Mouse (Mus musculus) MEL-GATA-1-ER (cell line): Measurements from ENCODE around the gene Rnf168.

ENCODE experiments used
- DNase-seq: peaks from one replicate; pipeline ENCODE4 v3.0.0-alpha.2; 2012; ENCODE audit warnings: low read depth; ENCODE audit errors: extremely low read depth

Rnf168 gene

DNA sequence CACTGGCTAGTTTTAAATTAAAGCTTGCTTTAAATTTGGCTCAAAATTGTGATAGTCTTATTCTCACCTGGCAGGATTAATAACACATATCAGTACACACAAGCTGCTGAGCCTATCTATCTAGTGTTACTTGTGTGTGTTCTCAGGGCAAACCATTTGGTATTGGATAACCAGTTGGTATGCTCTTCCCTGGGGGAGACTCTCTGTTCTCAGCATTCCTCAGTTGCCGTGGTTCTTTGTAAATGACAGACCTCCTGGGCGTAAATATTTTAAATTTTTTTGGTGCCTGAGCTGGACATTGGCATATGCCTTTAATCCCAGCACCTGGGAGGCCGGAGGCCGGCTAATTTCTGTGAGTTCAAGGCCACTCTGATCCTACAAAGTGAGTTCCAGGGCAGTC, 35.6 kb downstream of the Rnf168 start:
- DNase-seq, result no peak

DNA sequence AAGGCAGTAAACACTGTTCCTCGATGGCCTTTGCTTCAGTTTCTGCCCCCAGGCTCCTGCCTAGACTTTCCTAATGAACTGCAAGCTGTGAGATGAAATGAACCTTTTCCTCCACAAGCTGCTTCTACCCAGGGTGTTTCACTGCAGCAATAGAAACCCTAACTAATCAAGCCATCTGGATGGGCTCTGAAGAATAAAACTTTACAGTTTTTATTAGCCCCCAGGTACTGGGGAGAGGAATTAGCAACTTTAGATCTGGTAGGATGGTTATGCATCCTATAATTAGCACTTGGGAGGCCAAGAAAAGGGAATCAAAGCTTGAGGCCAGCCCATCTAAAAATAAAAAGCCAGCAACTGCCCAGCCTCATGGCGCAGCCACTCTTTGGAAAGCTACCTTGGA, 39.3 kb downstream of the Rnf168 start:
- no peak for DNase-seq

- no peak for DNase-seq
Measured at GRCm38 (mm10) chr16:32323953-32324352, 46.7 kb downstream of the Rnf168 start.

DNA sequence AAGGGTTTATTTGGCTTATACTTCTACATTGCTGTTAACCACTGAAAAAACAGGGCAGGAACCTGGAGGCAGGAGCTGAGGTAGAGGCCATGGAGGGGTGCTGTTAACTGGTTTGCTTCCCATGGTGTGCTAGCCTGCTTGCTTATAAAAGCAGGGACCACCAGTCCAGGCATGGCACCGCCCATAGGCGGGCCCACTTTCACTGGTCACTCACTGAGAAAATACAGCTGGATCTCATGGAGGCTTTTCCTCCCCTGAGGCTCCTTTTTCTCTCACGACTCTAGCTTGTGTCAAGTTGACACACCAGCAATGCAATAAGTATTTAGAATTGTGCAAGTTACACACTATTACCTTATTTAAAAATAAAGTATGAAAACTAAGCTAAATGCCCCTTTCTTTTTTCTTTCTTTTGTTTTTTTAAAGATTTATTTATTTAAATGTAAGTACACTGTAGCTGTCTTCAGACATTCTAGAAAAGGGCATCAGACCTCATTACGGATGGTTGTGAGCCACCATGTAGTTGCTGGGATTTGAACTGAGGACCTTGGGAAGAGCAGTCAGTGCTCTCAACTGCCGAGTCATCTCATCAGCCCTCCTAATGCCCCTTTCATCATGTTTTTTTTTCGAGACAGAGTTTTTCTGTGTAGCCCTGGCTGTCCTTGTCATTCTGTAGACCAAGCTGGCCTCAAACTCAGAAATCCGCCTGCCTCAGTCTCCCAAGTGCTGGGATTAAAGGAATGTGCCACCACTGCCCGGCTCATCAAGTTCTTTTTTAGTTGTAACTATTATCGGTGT, 53.8 kb downstream of the Rnf168 start:
- no peak for DNase-seq

GRCm38 (mm10) chr16:32332040-32332555, 54.8 kb downstream of the Rnf168 start, which contains the start of gene Ubxn7:
TSS of gene Ubxn7 (plus strand) at chr16:32332257.
- peak; percentile 81 for DNase-seq

DNA sequence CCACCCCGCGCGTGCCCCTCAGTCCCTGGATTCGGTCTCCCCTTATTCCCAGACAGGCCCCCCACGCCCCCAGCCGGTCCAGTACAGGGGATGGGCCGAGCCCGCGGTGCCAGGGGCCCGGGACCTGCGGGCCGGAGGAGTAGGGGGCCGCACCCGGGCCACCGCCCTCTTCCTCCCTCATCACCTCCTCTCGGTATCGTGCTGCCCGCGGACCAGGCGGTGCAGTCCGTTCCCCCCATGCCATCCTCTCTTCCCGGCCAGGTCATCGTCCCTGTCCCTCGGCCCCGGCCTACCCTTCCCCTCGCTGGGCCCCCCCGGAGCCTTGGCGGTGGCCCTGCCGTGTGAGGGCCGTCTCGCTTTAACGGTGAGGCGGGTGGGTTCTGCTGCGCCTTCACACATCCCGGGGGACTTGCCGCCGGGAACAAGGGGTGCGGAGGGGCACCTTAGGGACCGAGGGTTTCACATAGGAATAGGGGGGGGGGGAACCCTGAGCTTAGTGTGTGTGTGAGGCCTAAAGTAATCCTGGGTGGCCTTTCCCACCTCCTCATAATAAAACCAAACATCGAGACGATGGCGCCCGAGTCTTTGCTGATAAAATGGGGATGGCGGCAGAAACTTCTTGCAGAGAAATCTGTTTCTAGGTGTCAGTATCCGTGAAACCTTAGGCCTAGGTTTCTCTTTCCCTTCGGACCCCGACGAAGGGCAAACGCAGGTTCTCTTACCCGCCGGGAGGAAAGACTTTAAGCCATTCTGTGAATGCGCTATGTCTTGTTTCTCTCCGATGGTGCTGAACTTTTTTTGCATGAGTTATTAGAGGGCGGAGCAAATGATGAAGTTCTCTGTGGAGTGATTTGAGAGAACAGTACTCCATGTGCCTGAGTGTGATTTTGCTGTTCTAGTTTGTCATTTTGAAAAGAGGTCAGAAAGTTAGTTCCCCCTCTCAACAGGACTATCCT, 55.6 kb downstream of the Rnf168 start:
- DNase-seq, result peak; percentile 74

- no peak for DNase-seq
Measured at GRCm38 (mm10) chr16:32335146-32335545, 57.9 kb downstream of the Rnf168 start.

DNA sequence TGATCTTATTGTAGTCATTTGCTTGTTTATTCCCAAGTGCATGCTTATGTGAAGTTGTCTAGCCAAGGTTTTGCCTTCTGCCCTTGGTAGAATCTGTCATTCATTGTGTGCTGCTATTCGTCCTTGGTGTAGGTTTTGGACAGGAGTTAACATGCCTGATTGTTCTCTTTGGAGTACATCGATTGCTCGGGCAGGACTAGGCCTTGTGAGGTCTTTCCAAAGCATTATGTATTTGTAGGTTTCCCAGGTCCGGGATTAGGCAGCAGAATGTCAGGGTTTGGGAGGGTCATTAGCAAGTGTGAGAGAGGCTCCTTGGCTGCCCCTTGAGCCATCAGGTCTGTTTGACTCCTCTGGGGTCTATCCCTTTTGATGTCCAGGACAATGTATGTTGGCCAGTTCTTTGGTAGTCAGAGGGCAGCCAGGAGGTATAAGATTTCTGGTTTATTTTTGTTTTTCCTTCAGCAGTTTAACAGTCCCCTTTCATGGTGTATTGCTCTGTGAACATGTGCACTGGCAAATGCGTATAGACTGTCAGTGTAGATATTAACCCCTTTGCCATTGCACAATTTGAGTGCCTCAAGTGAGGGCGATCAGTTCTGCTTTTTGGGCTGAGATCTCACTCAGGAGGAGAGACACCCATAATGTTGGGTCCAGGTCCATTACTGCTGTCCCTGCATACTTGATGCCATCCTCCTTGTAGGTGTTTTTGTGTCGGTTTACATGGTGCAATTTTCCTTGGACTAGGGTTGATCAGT, 58.9 kb downstream of the Rnf168 start:
- no peak for DNase-seq

- DNase-seq, result no peak
Measured at GRCm38 (mm10) chr16:32337001-32337400, 59.7 kb downstream of the Rnf168 start.

GRCm38 (mm10) chr16:32340451-32340850, 63.2 kb downstream of the Rnf168 start:
- DNase-seq, result no peak

GRCm38 (mm10) chr16:32345521-32345920, 68.3 kb downstream of the Rnf168 start:
- no peak for DNase-seq

GRCm38 (mm10) chr16:32350776-32351175, 73.5 kb downstream of the Rnf168 start:
- no peak for DNase-seq
